Mouse (Mus musculus): ENCODE measurements around the gene Aplp2. TPM values are rescaled to one million over a fixed set of nuclear protein-coding genes. Genes with fewer than 3 reads are reported as not detected.

Gene Aplp2
- total RNA-seq (2014; rRNA removed) = 444 and 454 TPM in 2 replicates
- polyA plus RNA-seq (2015; fragmentation: Nextera tagmentation; extraction: Ambion mirVana) = 466 and 472 TPM in 2 replicates

- peak within 1 kb of the TSS; percentile 95 for H3K4me3 ChIP-seq (ENCODE audit: low read length)
- no peaks in the 10 kb centered on the region for H3K36me3 ChIP-seq (ENCODE audit: insufficient read depth, low read length)
- TF ChIP-seq CTCF (IDR thresholded peaks at IDR 0.05; ENCODE audit: low read depth) = no peak
- H3K4me2 ChIP-seq (ENCODE audit: low read depth, low read length) = peak within 1 kb of the TSS; percentile 89
- no peaks in the 10 kb centered on the region; the same call in 1 of the 2 replicates for H3K4me1 ChIP-seq (ENCODE audit: insufficient read depth, low read length)
- no peaks in the 10 kb centered on the region for H3K9me3 ChIP-seq (ENCODE audit: low read length)
- H3K27ac ChIP-seq = peak within 1 kb of the TSS; percentile 96
- peak within 1 kb of the TSS; percentile 92 for H3K9ac ChIP-seq (replicated peaks; ENCODE audit: low read length)
- WGBS = 2% methylated on average over 63 of the region's 63 CpGs
- DNase-seq (ENCODE audit: low spot score) (peak; percentile 99), ATAC-seq (peak; percentile 100)
- no peaks in the 10 kb centered on the region for H3K27me3 ChIP-seq (ENCODE audit: insufficient read depth, low read length)
Observed at GRCm38 (mm10) chr9:31211690-31212499, at the start of gene Aplp2. Gene Aplp2 (minus strand): TSS chr9:31211815.

GRCm38 (mm10) chr9:31260219-31260618 lies 48.6 kb upstream of the Aplp2 start:
- Histone ChIP-seq H3K27ac (no peak overlapping the region), H3K9ac (replicated peaks; ENCODE audit: low read length) (no peak overlapping the region), H3K4me2 (ENCODE audit: low read depth, low read length) (no peak overlapping the region), H3K4me3 (ENCODE audit: low read length) (no peak overlapping the region), H3K27me3 (ENCODE audit: insufficient read depth, low read length) (no peaks in the 10 kb centered on the region), H3K36me3 (ENCODE audit: insufficient read depth, low read length) (no peaks in the 10 kb centered on the region), H3K9me3 (ENCODE audit: low read length) (no peaks in the 10 kb centered on the region), H3K4me1 (ENCODE audit: insufficient read depth, low read length) (no peaks in the 10 kb centered on the region)
- no peak for DNase-seq (ENCODE audit: low spot score)
- WGBS = 52% methylated on average over 4 of the region's 4 CpGs
- no peak for ATAC-seq
- TF ChIP-seq CTCF (IDR thresholded peaks at IDR 0.05; ENCODE audit: low read depth) = no peak

- 80% methylated on average over 3 of the region's 3 CpGs for WGBS
- Histone ChIP-seq H3K4me2 (ENCODE audit: low read depth, low read length) (no peak overlapping the region), H3K9ac (replicated peaks; ENCODE audit: low read length) (no peak overlapping the region), H3K27me3 (ENCODE audit: insufficient read depth, low read length) (no peaks in the 10 kb centered on the region), H3K27ac (no peak overlapping the region), H3K4me3 (ENCODE audit: low read length) (no peak overlapping the region), H3K36me3 (ENCODE audit: insufficient read depth, low read length) (no peaks in the 10 kb centered on the region), H3K9me3 (ENCODE audit: low read length) (no peaks in the 10 kb centered on the region), H3K4me1 (ENCODE audit: insufficient read depth, low read length) (no peaks in the 10 kb centered on the region)
- no peak for ATAC-seq
- no peak for DNase-seq (ENCODE audit: low spot score)
- TF ChIP-seq CTCF (IDR thresholded peaks at IDR 0.05; ENCODE audit: low read depth) = no peak
Observed at GRCm38 (mm10) chr9:31258237-31258636, 46.6 kb upstream of the Aplp2 start.

GRCm38 (mm10) chr9:31255953-31256352 lies 44.3 kb upstream of the Aplp2 start:
- DNase-seq (ENCODE audit: low spot score) (no peak), ATAC-seq (no peak)
- Histone ChIP-seq H3K9me3 (ENCODE audit: low read length) (no peaks in the 10 kb centered on the region), H3K27ac (no peak overlapping the region), H3K36me3 (ENCODE audit: insufficient read depth, low read length) (no peaks in the 10 kb centered on the region), H3K27me3 (ENCODE audit: insufficient read depth, low read length) (no peaks in the 10 kb centered on the region), H3K4me3 (ENCODE audit: low read length) (no peak overlapping the region), H3K9ac (replicated peaks; ENCODE audit: low read length) (no peak overlapping the region), H3K4me1 (ENCODE audit: insufficient read depth, low read length) (no peaks in the 10 kb centered on the region), H3K4me2 (ENCODE audit: low read depth, low read length) (no peak overlapping the region)
- WGBS = 71% methylated on average over 7 of the region's 7 CpGs
- TF ChIP-seq CTCF (IDR thresholded peaks at IDR 0.05; ENCODE audit: low read depth) = no peak

- no peaks in the 10 kb centered on the region for H3K36me3 ChIP-seq (ENCODE audit: insufficient read depth, low read length)
- no peak overlapping the region for H3K4me2 ChIP-seq (ENCODE audit: low read depth, low read length)
- no peak overlapping the region for H3K9ac ChIP-seq (replicated peaks; ENCODE audit: low read length)
- ATAC-seq (no peak), DNase-seq (ENCODE audit: low spot score) (no peak)
- WGBS = 95% methylated on average over 7 of the region's 7 CpGs
- H3K9me3 ChIP-seq (ENCODE audit: low read length) = no peaks in the 10 kb centered on the region
- no peak for TF ChIP-seq CTCF (IDR thresholded peaks at IDR 0.05; ENCODE audit: low read depth)
- H3K4me1 ChIP-seq (ENCODE audit: insufficient read depth, low read length) = no peaks in the 10 kb centered on the region
- no peak overlapping the region for H3K27ac ChIP-seq
- H3K4me3 ChIP-seq (ENCODE audit: low read length) = no peak overlapping the region
- H3K27me3 ChIP-seq (ENCODE audit: insufficient read depth, low read length) = no peaks in the 10 kb centered on the region
Observed at GRCm38 (mm10) chr9:31254697-31255004, 43.0 kb upstream of the Aplp2 start.

GRCm38 (mm10) chr9:31253866-31254696 lies 42.5 kb upstream of the Aplp2 start:
- no peaks in the 10 kb centered on the region for H3K27me3 ChIP-seq (ENCODE audit: insufficient read depth, low read length)
- no peak overlapping the region for H3K27ac ChIP-seq
- 71% methylated on average over 11 of the region's 11 CpGs for WGBS

More at GRCm38 (mm10) chr9:31253866-31254696, 42.5 kb upstream of the Aplp2 start:
- H3K9me3 ChIP-seq (ENCODE audit: low read length) = no peaks in the 10 kb centered on the region
- no peak for TF ChIP-seq CTCF (IDR thresholded peaks at IDR 0.05; ENCODE audit: low read depth)
- H3K4me1 ChIP-seq (ENCODE audit: insufficient read depth, low read length) = no peaks in the 10 kb centered on the region
- DNase-seq (ENCODE audit: low spot score) (no peak), ATAC-seq (no peak)
- no peak overlapping the region for H3K9ac ChIP-seq (replicated peaks; ENCODE audit: low read length)
- H3K36me3 ChIP-seq (ENCODE audit: insufficient read depth, low read length) = no peaks in the 10 kb centered on the region
- no peak overlapping the region for H3K4me3 ChIP-seq (ENCODE audit: low read length)
- H3K4me2 ChIP-seq (ENCODE audit: low read depth, low read length) = no peak overlapping the region

Data from hindbrain, postnatal 0 days (tissue).